Mouse (Mus musculus) ES-Bruce4 (cell line): ENCODE data around the gene Usmg5.

Source experiments
- CTCF ChIP-seq: IDR thresholded peaks from one replicate; pipeline ENCODE4 v1.8.1; 2011; ENCODE audit warnings: low read depth, low read length
- POLR2A ChIP-seq: IDR thresholded peaks from one replicate; pipeline ENCODE4 v1.8.1; 2011; ENCODE audit warnings: low read length; ENCODE audit not compliant: insufficient read depth

DNA sequence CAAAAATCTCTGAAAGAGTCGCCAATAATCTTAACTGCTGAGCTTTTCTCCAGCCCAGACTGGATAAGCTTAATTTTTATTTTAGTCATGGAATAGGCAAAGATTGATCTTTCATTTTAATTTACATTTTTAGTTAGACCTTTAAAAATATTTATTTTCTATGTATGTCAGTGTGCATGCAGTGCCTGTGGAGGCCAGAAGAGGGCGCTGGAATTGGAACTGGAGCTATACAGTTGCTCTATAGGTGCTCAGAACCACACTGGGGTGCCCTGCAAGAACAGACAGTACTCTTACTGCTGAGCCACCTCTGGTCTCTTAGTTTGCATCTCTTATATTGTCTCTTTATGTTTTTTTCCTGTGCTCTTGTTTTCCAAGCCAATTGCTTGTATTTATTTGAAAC, 32.4 kb upstream of the Usmg5 start:
- TF ChIP-seq CTCF (peak; percentile 75), POLR2A (no peak)
